Mouse (Mus musculus) ES-E14 (cell line): ENCODE data around the gene Snrpg. TPM values are rescaled to one million over a fixed set of nuclear protein-coding genes. Genes with fewer than 3 reads are reported as not detected.

Source experiments
- DNase-seq: peaks from one replicate; pipeline ENCODE4 v3.0.0-alpha.2; 2013; ENCODE audit warnings: low read depth, low spot score
- H3K27ac ChIP-seq: 2 replicates; pipeline ENCODE4 v1.5.1; 2012; ENCODE audit warnings: low read depth, mild to moderate bottlenecking, low read length, moderate library complexity, mixed read lengths; ENCODE audit not compliant: poor library complexity, insufficient read depth, severe bottlenecking
- H3K36me3 ChIP-seq: 2 replicates; pipeline ENCODE4 v1.6.1; 2012; ENCODE audit warnings: mild to moderate bottlenecking, low read length, moderate library complexity, mixed read lengths; ENCODE audit not compliant: control insufficient read depth, poor library complexity, insufficient read depth, severe bottlenecking
- H3K4me1 ChIP-seq, 2 experiments: fragments of 150-350 bp in 1 of 2; sonication (generic) in 1 of 2; 2 replicates each; pipeline ENCODE4 v1.6.1; 2012; ENCODE audit warnings: low read length in 2 of 2, mild to moderate bottlenecking in 1 of 2, mixed read lengths in 1 of 2; ENCODE audit not compliant: control insufficient read depth in 2 of 2, insufficient read depth in 2 of 2, poor library complexity in 1 of 2
- H3K4me3 ChIP-seq, 2 experiments: fragments of 150-350 bp in 1 of 2; sonication (generic) in 1 of 2; 2 replicates each; pipeline ENCODE4 v1.5.1; 2012; ENCODE audit warnings: low read length in 2 of 2, low read depth in 1 of 2, mild to moderate bottlenecking in 1 of 2, mixed read lengths in 1 of 2; ENCODE audit not compliant: insufficient read depth in 1 of 2, poor library complexity in 1 of 2, severe bottlenecking in 1 of 2
- H3K9ac ChIP-seq: 2 replicates; pipeline ENCODE4 v1.6.1; 2012; ENCODE audit warnings: low read depth, mild to moderate bottlenecking, low read length, mixed read lengths; ENCODE audit not compliant: poor library complexity, insufficient read depth, severe bottlenecking
- H3K9me3 ChIP-seq: fragments of 150-350 bp; sonication (generic); 2 replicates; pipeline ENCODE4 v1.6.1; 2012; ENCODE audit warnings: low read depth, mild to moderate bottlenecking, low read length; ENCODE audit not compliant: control insufficient read depth, insufficient read depth
- CHD2 ChIP-seq: IDR thresholded peaks from 2 replicates; pipeline ENCODE4 v1.6.1; 2014; ENCODE audit warnings: mild to moderate bottlenecking, low read depth, low read length, inconsistent platforms
- HCFC1 ChIP-seq: IDR thresholded peaks from 2 replicates; pipeline ENCODE4 v1.6.1; 2012; ENCODE audit warnings: low read length, inconsistent platforms, borderline replicate concordance; ENCODE audit not compliant: insufficient read depth
- MAFK ChIP-seq: IDR thresholded peaks from 2 replicates; pipeline ENCODE4 v1.6.1; 2014; ENCODE audit warnings: mild to moderate bottlenecking, low read depth, low read length, inconsistent platforms; ENCODE audit not compliant: insufficient read depth
- ZC3H11A ChIP-seq: IDR thresholded peaks from 2 replicates; pipeline ENCODE4 v1.6.1; 2012; ENCODE audit warnings: low read depth, mild to moderate bottlenecking, inconsistent platforms, low read length, borderline replicate concordance
- ZNF384 ChIP-seq: IDR thresholded peaks from 2 replicates; pipeline ENCODE4 v1.6.1; 2012; ENCODE audit warnings: low read depth, low read length, inconsistent platforms
- in situ Hi-C, 2 experiments: fragments of 600-800 bp; cut with MboI; formaldehyde crosslinking; loops; one replicate each; pipeline ENCODE4 v1.15.1; 2025; ENCODE audit warnings: low sequenced_read_pairs in 2 of 2, inconsistent platforms in 1 of 2; ENCODE audit not compliant: unreplicated experiment in 2 of 2
- total RNA-seq: library from RNA; depleted of rRNA; stranded (reverse); fragments of 300-350 nt; gene quantifications from 2 replicates; pipeline ENCODE4 v1.2.3, GENCODE M21; 2012; rRNA removed

Snrpg gene
- total RNA-seq, 1 experiment = 672 TPM

DNA sequence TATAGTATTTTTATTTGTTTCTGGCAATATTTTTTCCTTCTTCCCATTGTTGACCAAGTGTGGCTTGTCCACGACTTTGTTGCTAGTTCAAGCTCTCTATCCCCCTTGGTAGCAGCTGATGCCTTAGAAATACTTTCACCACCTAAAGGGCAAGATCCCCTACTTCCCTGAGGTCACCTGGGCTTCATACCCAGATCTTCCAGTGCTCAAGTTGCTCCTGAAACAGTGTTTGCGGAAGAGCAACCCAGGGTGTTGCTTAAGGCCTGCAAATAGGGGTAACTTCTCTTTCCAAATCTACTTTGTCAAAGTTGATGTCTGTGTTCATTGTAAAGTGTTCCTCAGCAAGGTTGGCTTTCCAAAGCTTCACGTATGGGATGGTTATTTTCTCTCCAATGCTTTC is 48.1 kb downstream of the Snrpg start:
- Histone ChIP-seq H3K36me3 (peaks cover 11% of the 10 kb centered on the region), H3K4me3 (no peak overlapping the region), H3K9me3 (no peaks in the 10 kb centered on the region), H3K4me1 (no peaks in the 10 kb centered on the region), H3K27ac (no peak overlapping the region), H3K9ac (no peak overlapping the region)
- in situ Hi-C loops = no loop called here
- no peak for TF ChIP-seq HCFC1
- TF ChIP-seq ZNF384 = no peak
- TF ChIP-seq MAFK = no peak
- DNase-seq = no peak

GRCm38 (mm10) chr6:86420491-86420890 is 49.4 kb downstream of the Snrpg start:
- no peaks in the 10 kb centered on the region for H3K4me1 ChIP-seq
- peaks cover 15% of the 10 kb centered on the region for H3K36me3 ChIP-seq
- H3K9me3 ChIP-seq = no peaks in the 10 kb centered on the region
- DNase-seq = peak; percentile 66
- H3K4me3 ChIP-seq = no peak overlapping the region
- TF ChIP-seq MAFK (no peak), ZC3H11A (peak; percentile 41; the same call in 1 of the 2 replicates), ZNF384 (0 out of 2 replicates have a peak, but pooled peaks have one; percentile 34), HCFC1 (no peak), CHD2 (no peak)
- in situ Hi-C loops = no loop called here
- no peak overlapping the region for H3K27ac ChIP-seq
- no peak overlapping the region for H3K9ac ChIP-seq

DNA sequence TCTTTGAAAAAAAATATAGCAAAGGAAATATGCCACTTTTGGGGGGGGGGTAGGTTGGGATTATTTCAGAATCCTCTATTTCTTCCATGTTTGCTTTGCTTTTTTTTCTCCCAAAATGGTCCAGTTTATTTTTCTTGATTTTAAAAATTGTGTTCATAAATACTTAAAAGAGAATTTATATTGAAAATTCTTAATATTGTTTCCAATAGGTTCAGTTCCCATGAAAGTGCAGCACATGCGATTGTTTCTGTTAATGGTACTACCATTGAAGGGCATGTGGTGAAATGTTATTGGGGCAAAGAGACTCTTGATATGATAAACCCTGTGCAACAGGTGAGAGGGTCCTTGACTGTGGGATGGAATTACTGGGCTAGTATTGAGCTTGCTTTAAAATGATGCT is 55.3 kb downstream of the Snrpg start, which contains the start of gene Gm44790:
Gene Gm44790, plus strand, starts transcription at position 301 of the 400 bp plus-strand sequence.
- Histone ChIP-seq H3K9me3 (no peaks in the 10 kb centered on the region), H3K27ac (no peak within 1 kb of the TSS), H3K4me3 (no peak within 1 kb of the TSS), H3K36me3 (peaks cover 14% of the 10 kb centered on the region), H3K4me1 (no peaks in the 10 kb centered on the region), H3K9ac (no peak within 1 kb of the TSS)
- DNase-seq = no peak
- TF ChIP-seq MAFK = no peak
- in situ Hi-C loops = no loop called here

Other genes with a start within 250 kb of the Snrpg start
- 2.2 and 3.1 TPM in 2 replicates for gene Tgfa, start 176.1 kb upstream of the Snrpg start, total RNA-seq
- gene Fam136a, start 5.7 kb upstream of the Snrpg start, total RNA-seq = 100 and 116 TPM in 2 replicates
- 41.5 and 58.5 TPM in 2 replicates for gene Pcyox1, start 25.9 kb downstream of the Snrpg start, total RNA-seq
- 46.1 and 70.9 TPM in 2 replicates for gene Tia1, start 32.9 kb downstream of the Snrpg start, total RNA-seq
- gene Gm44790, start 55.4 kb downstream of the Snrpg start, total RNA-seq = 0.31 and 3.3 TPM in 2 replicates
- 12.5 and 13.1 TPM in 2 replicates for gene C87436, start 67.1 kb downstream of the Snrpg start, total RNA-seq
- gene Pcbp1, start 155.0 kb downstream of the Snrpg start, total RNA-seq = 68.4 and 102 TPM in 2 replicates